11 mouse cellular contexts compared by ENCODE assay signal in genomic region chr11:115807971-115808370, GRCm38 (mm10). TPM values are rescaled to one million over a fixed set of nuclear protein-coding genes. Genes with fewer than 3 reads are reported as not detected.
A peak's percentile ranks its signal among the peaks of the same experiment; 100 is the strongest.
DNase-seq lines count a peak whose midpoint lies in the region; ATAC-seq lines count a peak whose summit lies in the region.
"Had no signal": no experiment of that assay in that cellular context is flagged by ENCODE, and none has a peak within 500 bp of the region (broad histone marks: within the 10 kb centered on the region; RNA-seq: fewer than 3 reads in every experiment).

No protein-coding gene starts in this region.

- DNase-seq in heart, adult 11 months: peak; percentile 94
- DNase-seq in heart, adult 8-10 months (ENCODE audit: low spot score): no peak
- DNase-seq in midbrain, embryonic 10.5 days (ENCODE audit: low spot score): no peak
- no peak for DNase-seq in midbrain, embryonic 11.5 days (ENCODE audit: low spot score, missing footprints)
- DNase-seq in limb, embryonic 10.5 days (ENCODE audit: low spot score): no peak
- no peak for DNase-seq in ovary, adult 18-20 months (ENCODE audit: low spot score)
- no peak for DNase-seq in embryo, embryonic 9.5 days (ENCODE audit: extremely low spot score)
- DNase-seq: cerebellum, adult 18-20 months; gastrocnemius, postnatal 36 days; thymus, postnatal 14 days had no signal

- no peak for ATAC-seq in midbrain, embryonic 11.5 days (ENCODE audit: low FRiP score)
- no peak for ATAC-seq in stomach, embryonic 16.5 days (ENCODE audit: insufficient read depth, low FRiP score)

- peaks cover 60% of the 10 kb centered on the region for H3K4me1 ChIP-seq in midbrain, embryonic 10.5 days
- peaks cover 30% of the 10 kb centered on the region for H3K4me1 ChIP-seq in midbrain, embryonic 11.5 days (ENCODE audit: control insufficient read depth, insufficient read depth, low read length)
- peaks cover 55% of the 10 kb centered on the region for H3K4me1 ChIP-seq in limb, embryonic 10.5 days
- peaks cover 52% of the 10 kb centered on the region for H3K4me1 ChIP-seq in stomach, embryonic 16.5 days (ENCODE audit: control insufficient read depth, insufficient read depth, low read length)

- H3K4me3 ChIP-seq in midbrain, embryonic 10.5 days: peak overlapping the region; percentile 12; the same call in 1 of the 2 replicates
- H3K4me3 ChIP-seq in midbrain, embryonic 11.5 days (ENCODE audit: low read depth, low read length): no peak overlapping the region
- no peak overlapping the region for H3K4me3 ChIP-seq in limb, embryonic 10.5 days
- no peak overlapping the region for H3K4me3 ChIP-seq in stomach, embryonic 16.5 days (replicated peaks; ENCODE audit: low read length)

- peak overlapping the region; percentile 63 for H3K27ac ChIP-seq in midbrain, embryonic 10.5 days (replicated peaks)
- H3K27ac ChIP-seq in midbrain, embryonic 11.5 days (ENCODE audit: low read depth, low read length): no peak overlapping the region
- H3K27ac ChIP-seq in limb, embryonic 10.5 days: peak overlapping the region; percentile 27; the same call in 1 of the 2 replicates
- H3K27ac ChIP-seq in stomach, embryonic 16.5 days (ENCODE audit: low read length): peak overlapping the region; percentile 71; the same call in 1 of the 2 replicates

- 71% methylated on average over 11 of the region's 11 CpGs for WGBS in midbrain, embryonic 10.5 days
- 68% methylated on average over 11 of the region's 11 CpGs for WGBS in midbrain, embryonic 11.5 days
- WGBS in limb, embryonic 10.5 days: 81% methylated on average over 11 of the region's 11 CpGs
- WGBS in stomach, embryonic 16.5 days: 65% methylated on average over 11 of the region's 11 CpGs

- no peaks in the 10 kb centered on the region for H3K9me3 ChIP-seq in midbrain, embryonic 10.5 days (replicated peaks)
- no peaks in the 10 kb centered on the region for H3K9me3 ChIP-seq in midbrain, embryonic 11.5 days (ENCODE audit: control insufficient read depth, low read length)
- H3K9me3 ChIP-seq in limb, embryonic 10.5 days (replicated peaks): no peaks in the 10 kb centered on the region
- no peaks in the 10 kb centered on the region for H3K9me3 ChIP-seq in stomach, embryonic 16.5 days (replicated peaks; ENCODE audit: control insufficient read depth, low read length)

- H3K27me3 ChIP-seq in midbrain, embryonic 10.5 days (ENCODE audit: low read depth, poor library complexity, severe bottlenecking): no peaks in the 10 kb centered on the region
- no peaks in the 10 kb centered on the region for H3K27me3 ChIP-seq in midbrain, embryonic 11.5 days (ENCODE audit: control insufficient read depth, insufficient read depth, low read length)
- H3K27me3 ChIP-seq in limb, embryonic 10.5 days (ENCODE audit: low read depth, poor library complexity, severe bottlenecking): no peaks in the 10 kb centered on the region
- H3K27me3 ChIP-seq in stomach, embryonic 16.5 days (ENCODE audit: control insufficient read depth, insufficient read depth, low read length): no peaks in the 10 kb centered on the region

- H3K4me2 ChIP-seq in midbrain, embryonic 11.5 days: no peak overlapping the region
- peak overlapping the region; percentile 89; the same call in 1 of the 2 replicates for H3K4me2 ChIP-seq in stomach, embryonic 16.5 days (ENCODE audit: low read depth, low read length)

- peaks cover 88% of the 10 kb centered on the region for H3K36me3 ChIP-seq in midbrain, embryonic 10.5 days
- H3K36me3 ChIP-seq in midbrain, embryonic 11.5 days (ENCODE audit: control insufficient read depth, insufficient read depth, low read length): peaks cover 18% of the 10 kb centered on the region
- H3K36me3 ChIP-seq in limb, embryonic 10.5 days: peaks cover 91% of the 10 kb centered on the region
- H3K36me3 ChIP-seq in stomach, embryonic 16.5 days (ENCODE audit: control insufficient read depth, insufficient read depth, low read length): peaks cover 12% of the 10 kb centered on the region

- H3K9ac ChIP-seq in midbrain, embryonic 11.5 days (ENCODE audit: low read length): no peak overlapping the region
- peak overlapping the region; percentile 49 for H3K9ac ChIP-seq in stomach, embryonic 16.5 days (ENCODE audit: low read length)

RNA-seq across cellular contexts. Expression of gene Caskin2, which starts 5.5 kb away (rescaled TPM):
- total RNA-seq in heart, adult 8-10 months (2022): 10 to 100 TPM; 40.3 to 48.2 (median 44.7) TPM
- polyA plus RNA-seq in midbrain, embryonic 10.5 days (2016; fragmentation: Nextera tagmentation; extraction: Ambion mirVana): 17.5 and 18.6 TPM in 2 replicates
- 10.4 and 11.7 TPM in 2 replicates for polyA plus RNA-seq in midbrain, embryonic 11.5 days (2014; fragmentation: Nextera tagmentation; extraction: Ambion mirVana)
- polyA plus RNA-seq in limb, embryonic 10.5 days (2016; fragmentation: Nextera tagmentation; extraction: Ambion mirVana): 18.1 and 18.9 TPM in 2 replicates
- 14.9 and 16.8 TPM in 2 replicates for polyA plus RNA-seq in stomach, embryonic 16.5 days (2015; fragmentation: Nextera tagmentation; extraction: Ambion mirVana)

RNA-seq across cellular contexts. Expression of gene Tsen54, which starts 6.6 kb away (rescaled TPM):
- 1 to 10 TPM; 6.9 to 8.8 (median 7.5) TPM for total RNA-seq in heart, adult 8-10 months (2022)
- 35.3 and 39.7 TPM in 2 replicates for polyA plus RNA-seq in midbrain, embryonic 10.5 days (2016; fragmentation: Nextera tagmentation; extraction: Ambion mirVana)
- 20.8 and 21.7 TPM in 2 replicates for polyA plus RNA-seq in midbrain, embryonic 11.5 days (2014; fragmentation: Nextera tagmentation; extraction: Ambion mirVana)
- polyA plus RNA-seq in limb, embryonic 10.5 days (2016; fragmentation: Nextera tagmentation; extraction: Ambion mirVana): 42.5 and 48.8 TPM in 2 replicates
- 26.4 and 28.1 TPM in 2 replicates for polyA plus RNA-seq in stomach, embryonic 16.5 days (2015; fragmentation: Nextera tagmentation; extraction: Ambion mirVana)

RNA-seq across cellular contexts. Expression of gene Llgl2, which starts 15.9 kb away (rescaled TPM):
- total RNA-seq in heart, adult 8-10 months (2022): 10 to 100 TPM; 15.7 to 31.8 (median 20.3) TPM
- polyA plus RNA-seq in midbrain, embryonic 10.5 days (2016; fragmentation: Nextera tagmentation; extraction: Ambion mirVana): 5.5 and 5.9 TPM in 2 replicates
- 2.4 and 2.5 TPM in 2 replicates for polyA plus RNA-seq in midbrain, embryonic 11.5 days (2014; fragmentation: Nextera tagmentation; extraction: Ambion mirVana)
- polyA plus RNA-seq in limb, embryonic 10.5 days (2016; fragmentation: Nextera tagmentation; extraction: Ambion mirVana): 11.2 and 12.3 TPM in 2 replicates
- polyA plus RNA-seq in stomach, embryonic 16.5 days (2015; fragmentation: Nextera tagmentation; extraction: Ambion mirVana): 65.6 and 75.3 TPM in 2 replicates

RNA-seq across cellular contexts. Expression of gene Tmem94, which starts 42.7 kb away (rescaled TPM):
- 100 to 1,000 TPM in 2 of 4 experiments, 10 to 100 TPM in 2; 96.2 to 103 (median 100) TPM for total RNA-seq in heart, adult 8-10 months (2022)
- polyA plus RNA-seq in midbrain, embryonic 10.5 days (2016; fragmentation: Nextera tagmentation; extraction: Ambion mirVana): 39.6 and 45.2 TPM in 2 replicates
- polyA plus RNA-seq in midbrain, embryonic 11.5 days (2014; fragmentation: Nextera tagmentation; extraction: Ambion mirVana): 15.1 and 16.7 TPM in 2 replicates
- polyA plus RNA-seq in limb, embryonic 10.5 days (2016; fragmentation: Nextera tagmentation; extraction: Ambion mirVana): 30.6 and 37.7 TPM in 2 replicates
- 21.4 and 23.1 TPM in 2 replicates for polyA plus RNA-seq in stomach, embryonic 16.5 days (2015; fragmentation: Nextera tagmentation; extraction: Ambion mirVana)

RNA-seq across cellular contexts. Expression of gene Myo15b, which starts 50.2 kb away (rescaled TPM):
- total RNA-seq in heart, adult 8-10 months (2022): under 1 TPM in 1 of 4 experiments, not detected in 3; 0.06 TPM
- 0.12 and 0.21 TPM in 2 replicates for polyA plus RNA-seq in midbrain, embryonic 10.5 days (2016; fragmentation: Nextera tagmentation; extraction: Ambion mirVana)
- not detected in 2 replicates for polyA plus RNA-seq in midbrain, embryonic 11.5 days (2014; fragmentation: Nextera tagmentation; extraction: Ambion mirVana)
- 0.05 and 0.18 TPM in 2 replicates for polyA plus RNA-seq in limb, embryonic 10.5 days (2016; fragmentation: Nextera tagmentation; extraction: Ambion mirVana)
- 20.8 and 21.1 TPM in 2 replicates for polyA plus RNA-seq in stomach, embryonic 16.5 days (2015; fragmentation: Nextera tagmentation; extraction: Ambion mirVana)
- total RNA-seq: gastrocnemius, postnatal 36 days had no signal
